Mouse (Mus musculus) olfactory bulb, adult 2 months (tissue): ENCODE data around the gene Arfgef2.

ENCODE experiments used
- CTCF ChIP-seq: fragments of 200-500 bp; IDR thresholded peaks from 2 replicates; pipeline ENCODE4 v1.5.1; 2012; ENCODE audit warnings: low read depth, mild to moderate bottlenecking, low read length, moderate library complexity; ENCODE audit not compliant: insufficient read depth
- POLR2A ChIP-seq: fragments of 200-500 bp; IDR thresholded peaks from 2 replicates; pipeline ENCODE4 v1.6.1; 2012; ENCODE audit warnings: mild to moderate bottlenecking, low read depth, low read length, moderate library complexity; ENCODE audit not compliant: insufficient read depth

GRCm38 (mm10) chr2:166810821-166811220 lies 5.4 kb downstream of the Arfgef2 start:
- no peak for TF ChIP-seq POLR2A
- no peak for TF ChIP-seq CTCF
